Mouse (Mus musculus) thymus, adult 2 months (tissue): Measurements from ENCODE around the gene Map6. TPM values are rescaled to one million over a fixed set of nuclear protein-coding genes. Genes with fewer than 3 reads are reported as not detected.

Experiments used
- DNase-seq: peaks from one replicate; pipeline ENCODE4 v3.0.0; 2021
- H3K27ac ChIP-seq: fragments of 200-500 bp; 2 replicates; pipeline ENCODE4 v1.5.1; 2012; ENCODE audit warnings: low read length, control low read depth; ENCODE audit not compliant: control insufficient read depth, insufficient read depth
- H3K27me3 ChIP-seq: fragments of 200-500 bp; 2 replicates; pipeline ENCODE4 v1.6.1; 2012; ENCODE audit warnings: mild to moderate bottlenecking, low read length, moderate library complexity, mixed read lengths; ENCODE audit not compliant: control insufficient read depth, insufficient read depth
- H3K36me3 ChIP-seq: fragments of 200-500 bp; 2 replicates; pipeline ENCODE4 v1.6.1; 2012; ENCODE audit warnings: mild to moderate bottlenecking, low read length, moderate library complexity; ENCODE audit not compliant: control insufficient read depth, insufficient read depth
- H3K4me1 ChIP-seq: fragments of 200-500 bp; replicated peaks from 2 replicates; pipeline ENCODE4 v1.6.1; 2012; ENCODE audit warnings: low read length; ENCODE audit not compliant: control insufficient read depth, insufficient read depth
- H3K4me3 ChIP-seq: fragments of 200-500 bp; 2 replicates; pipeline ENCODE4 v1.5.1; 2012; ENCODE audit warnings: mild to moderate bottlenecking, low read length, control low read depth, moderate library complexity; ENCODE audit not compliant: control insufficient read depth, insufficient read depth
- CTCF ChIP-seq: fragments of 200-500 bp; IDR thresholded peaks from 2 replicates; pipeline ENCODE4 v1.5.1; 2012; ENCODE audit warnings: mild to moderate bottlenecking, control low read depth, low read length, moderate library complexity, borderline replicate concordance; ENCODE audit not compliant: control insufficient read depth, poor library complexity, insufficient read depth; ENCODE audit errors: extremely low read depth
- POLR2A ChIP-seq: fragments of 200-500 bp; IDR thresholded peaks from 2 replicates; pipeline ENCODE4 v1.6.1; 2012; ENCODE audit warnings: mild to moderate bottlenecking, low read length, control low read depth, moderate library complexity; ENCODE audit not compliant: control insufficient read depth, poor library complexity, insufficient read depth; ENCODE audit errors: extremely low read depth
- WGBS: fragments of 180-500 bp; shearing (Covaris S2); methylation state at CpG from one replicate; pipeline ENCODE4 v1.1.7; 2018; 5-methylcytosine and 5-hydroxymethylcytosine counted together
- polyA plus RNA-seq: library from polyadenylated mRNA; depleted of rRNA; stranded (reverse); fragments of >200 nt; gene quantifications from 2 replicates; pipeline ENCODE4 v1.2.3, GENCODE M21; 2012

Gene Map6
- polyA plus RNA-seq, 1 experiment: 1.3 TPM

- no peaks in the 10 kb centered on the region for H3K36me3 ChIP-seq
- peaks cover 8% of the 10 kb centered on the region; the same call in 1 of the 2 replicates for H3K27me3 ChIP-seq
- H3K27ac ChIP-seq: no peak overlapping the region
- no peak for DNase-seq
- 86% methylated on average over 8 of the region's 8 CpGs for WGBS
- H3K4me1 ChIP-seq: no peaks in the 10 kb centered on the region
- TF ChIP-seq POLR2A: no peak
- no peak for TF ChIP-seq CTCF
- no peak overlapping the region for H3K4me3 ChIP-seq
These were observed 30.2 kb upstream of the Map6 start for GRCm38 (mm10) chr7:99236888-99237660.

DNA sequence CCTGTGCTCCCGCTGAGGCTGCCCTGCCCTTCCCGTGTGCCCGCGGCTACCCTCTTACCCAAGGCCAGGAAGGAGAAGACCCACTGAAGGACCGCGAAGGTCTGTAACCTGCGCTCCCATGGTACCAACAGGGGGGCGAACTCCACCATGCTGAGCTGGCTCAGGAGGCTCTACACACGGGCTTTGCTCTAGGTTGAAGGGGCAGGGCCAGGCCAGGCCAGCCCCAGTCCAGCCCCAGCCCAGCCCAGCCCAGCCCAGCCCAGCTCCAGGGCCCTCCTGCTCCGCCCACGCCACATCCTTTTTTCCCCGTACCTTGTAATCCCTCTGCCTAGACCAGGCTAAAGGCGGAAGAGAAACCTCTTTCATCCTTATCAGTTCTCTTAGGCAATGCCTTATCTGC is 28.8 kb upstream of the Map6 start, which contains the start of gene Mogat2:
TSS of gene Mogat2 (minus strand) at position 203 of the 400 bp plus-strand sequence.
- TF ChIP-seq CTCF (no peak), POLR2A (no peak)
- Histone ChIP-seq H3K27me3 (peaks cover 8% of the 10 kb centered on the region; the same call in 1 of the 2 replicates), H3K4me3 (no peak within 1 kb of the TSS), H3K4me1 (no peaks in the 10 kb centered on the region), H3K36me3 (no peaks in the 10 kb centered on the region), H3K27ac (no peak within 1 kb of the TSS)
- no peak for DNase-seq
- 10% methylated on average over 13 of the region's 13 CpGs for WGBS

DNA sequence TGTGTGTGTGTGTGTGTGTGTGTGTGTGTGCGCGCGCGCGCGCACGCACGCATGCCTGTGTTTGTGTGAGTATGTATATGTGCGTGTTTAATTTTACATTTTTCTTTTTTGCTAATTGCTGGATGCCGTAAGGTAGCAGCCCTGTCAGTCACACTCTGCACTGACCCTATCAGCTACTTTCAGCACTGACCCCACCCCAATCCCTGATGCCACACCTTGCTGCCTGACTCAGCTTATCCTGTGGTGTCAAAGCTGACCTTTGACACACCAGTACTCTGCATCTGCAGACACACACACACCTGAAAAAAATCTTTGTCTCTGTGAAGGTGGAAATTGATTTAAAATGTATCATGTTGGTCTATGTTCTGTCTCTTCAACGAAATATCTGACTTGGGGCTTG is 25.1 kb upstream of the Map6 start:
- no peak for TF ChIP-seq POLR2A
- no peak overlapping the region for H3K4me3 ChIP-seq
- H3K27ac ChIP-seq: no peak overlapping the region
- DNase-seq: no peak
- H3K36me3 ChIP-seq: no peaks in the 10 kb centered on the region
- WGBS: 94% methylated on average over 11 of the region's 11 CpGs
- H3K4me1 ChIP-seq: no peaks in the 10 kb centered on the region
- H3K27me3 ChIP-seq: peaks cover 8% of the 10 kb centered on the region; the same call in 1 of the 2 replicates

DNA sequence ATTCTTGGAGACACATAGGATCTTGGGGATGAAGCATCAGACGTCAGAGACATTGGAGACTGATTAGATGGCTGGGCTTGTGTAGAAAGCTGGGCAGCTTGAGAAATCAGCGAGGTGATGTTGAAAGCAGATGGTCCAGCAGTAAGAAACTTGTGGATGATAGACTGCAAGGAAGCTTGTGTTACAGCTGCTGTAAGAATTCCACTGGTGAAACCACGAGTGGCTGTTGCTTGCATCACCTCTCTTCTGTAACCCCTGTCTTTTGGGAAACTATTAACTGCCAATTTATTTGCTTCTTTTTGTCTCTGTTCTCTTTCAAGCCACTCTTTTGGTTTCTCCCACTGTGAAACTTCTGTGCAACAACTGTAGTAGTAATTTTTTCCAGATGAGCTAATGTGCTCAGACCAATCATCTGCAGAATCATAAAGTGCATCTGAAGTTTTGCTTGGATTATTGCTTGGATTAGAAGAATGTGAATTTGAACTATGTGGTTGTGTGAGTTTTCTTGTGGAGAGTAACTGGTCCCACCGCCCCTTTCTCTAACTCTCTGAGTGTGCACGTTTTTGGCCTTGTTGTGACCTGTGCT is 19.0 kb upstream of the Map6 start:
- no peak for DNase-seq
- WGBS: 63% methylated on average over 5 of the region's 5 CpGs
- Histone ChIP-seq H3K4me3 (no peak overlapping the region), H3K4me1 (peaks cover 6% of the 10 kb centered on the region), H3K36me3 (no peaks in the 10 kb centered on the region), H3K27ac (no peak overlapping the region), H3K27me3 (peaks cover 5% of the 10 kb centered on the region; the same call in 1 of the 2 replicates)
- no peak for TF ChIP-seq POLR2A
- no peak for TF ChIP-seq CTCF

GRCm38 (mm10) chr7:99248906-99249581 is 18.2 kb upstream of the Map6 start:
- TF ChIP-seq CTCF (no peak), POLR2A (no peak)
- Histone ChIP-seq H3K4me3 (peak overlapping the region; percentile 13; the same call in 1 of the 2 replicates), H3K4me1 (peaks cover 6% of the 10 kb centered on the region), H3K27me3 (peaks cover 5% of the 10 kb centered on the region; the same call in 1 of the 2 replicates), H3K27ac (no peak overlapping the region), H3K36me3 (no peaks in the 10 kb centered on the region)
- peak; percentile 20 for DNase-seq
- 4% methylated on average over 41 of the region's 44 CpGs for WGBS

DNA sequence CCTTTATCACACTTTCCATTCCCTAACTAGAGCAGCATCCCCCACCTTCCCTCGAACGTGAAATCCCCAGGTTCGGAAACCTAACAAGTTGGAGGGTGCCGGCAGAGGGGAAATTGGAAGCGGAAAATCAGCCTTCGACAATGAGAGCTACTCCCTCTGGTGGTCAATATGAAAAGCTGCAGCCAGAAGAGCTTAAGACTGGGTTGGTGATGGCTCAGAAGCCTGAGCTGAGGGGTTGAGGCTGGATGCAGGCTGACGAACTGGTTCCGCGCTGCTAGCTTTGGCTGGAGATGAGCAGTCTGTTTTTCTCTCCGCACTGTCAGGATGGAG is 17.7 kb upstream of the Map6 start:
- Histone ChIP-seq H3K4me3 (no peak overlapping the region), H3K36me3 (no peaks in the 10 kb centered on the region), H3K4me1 (peaks cover 6% of the 10 kb centered on the region), H3K27me3 (peaks cover 5% of the 10 kb centered on the region; the same call in 1 of the 2 replicates), H3K27ac (no peak overlapping the region)
- 5% methylated on average over 10 of the region's 10 CpGs for WGBS
- DNase-seq: peak; percentile 15
- TF ChIP-seq POLR2A (no peak), CTCF (peak; percentile 54; the same call in 1 of the 2 replicates)
